Mouse (Mus musculus) cerebellum, adult 8-10 months (tissue): ENCODE measurements around the gene Cwf19l1.

Experiments
- DNase-seq: peaks from one replicate; pipeline ENCODE4 v3.0.0; 2022

Cwf19l1 gene

GRCm38 (mm10) chr19:44110356-44110755 lies 25.3 kb downstream of the Cwf19l1 start:
- no peak for DNase-seq

GRCm38 (mm10) chr19:44108996-44109395 lies 26.7 kb downstream of the Cwf19l1 start:
- DNase-seq = no peak

GRCm38 (mm10) chr19:44107661-44108521 lies 27.8 kb downstream of the Cwf19l1 start:
- DNase-seq = no peak

- peak; percentile 94 for DNase-seq
Observed at GRCm38 (mm10) chr19:44106831-44107660, 28.6 kb downstream of the Cwf19l1 start, which contains the start of gene Chuk. TSS of gene Chuk (minus strand) at chr19:44107480.

GRCm38 (mm10) chr19:44104393-44104792 lies 31.3 kb downstream of the Cwf19l1 start:
- DNase-seq = no peak

- no peak for DNase-seq
Observed at GRCm38 (mm10) chr19:44103001-44103400, 32.7 kb downstream of the Cwf19l1 start.

- DNase-seq = no peak
Observed at GRCm38 (mm10) chr19:44100840-44101239, 34.8 kb downstream of the Cwf19l1 start.

GRCm38 (mm10) chr19:44086278-44086677 lies 49.4 kb downstream of the Cwf19l1 start:
- DNase-seq = no peak

- DNase-seq = no peak
Observed at GRCm38 (mm10) chr19:44080920-44081319, 54.8 kb downstream of the Cwf19l1 start.

- no peak for DNase-seq
Observed at GRCm38 (mm10) chr19:44080023-44080422, 55.7 kb downstream of the Cwf19l1 start.

- no peak for DNase-seq
Observed at GRCm38 (mm10) chr19:44077024-44077423, 58.7 kb downstream of the Cwf19l1 start.

GRCm38 (mm10) chr19:44076457-44076856 lies 59.2 kb downstream of the Cwf19l1 start:
- DNase-seq = no peak

GRCm38 (mm10) chr19:44074986-44075385 lies 60.7 kb downstream of the Cwf19l1 start:
- DNase-seq = no peak

GRCm38 (mm10) chr19:44071166-44071565 lies 64.5 kb downstream of the Cwf19l1 start:
- DNase-seq = no peak

GRCm38 (mm10) chr19:44069914-44070232 lies 65.8 kb downstream of the Cwf19l1 start:
- no peak for DNase-seq

- DNase-seq = peak; percentile 89
Observed at GRCm38 (mm10) chr19:44069121-44069913, 66.4 kb downstream of the Cwf19l1 start, which contains the start of gene Erlin1. TSS of gene Erlin1 (minus strand) at chr19:44069785.

- no peak for DNase-seq
Observed at GRCm38 (mm10) chr19:44068232-44068631, 67.4 kb downstream of the Cwf19l1 start.

GRCm38 (mm10) chr19:44067323-44068049 lies 68.2 kb downstream of the Cwf19l1 start:
- DNase-seq = no peak

- no peak for DNase-seq
Observed at GRCm38 (mm10) chr19:44064734-44065133, 70.9 kb downstream of the Cwf19l1 start.

- DNase-seq = no peak
Observed at GRCm38 (mm10) chr19:44063773-44064172, 71.9 kb downstream of the Cwf19l1 start.

- DNase-seq = no peak
Observed at GRCm38 (mm10) chr19:44060226-44060625, 75.5 kb downstream of the Cwf19l1 start.
